Mouse (Mus musculus) myocyte (in vitro differentiated cells): ENCODE results near the gene Tuba4a. TPM values are rescaled to one million over a fixed set of nuclear protein-coding genes. Genes with fewer than 3 reads are reported as not detected.

ENCODE experiments used
- H3K27me3 ChIP-seq: one replicate; pipeline ENCODE4 v1.6.1; 2011; ENCODE audit not compliant: control insufficient read depth, insufficient read depth, insufficient read length
- H3K36me3 ChIP-seq: one replicate; pipeline ENCODE4 v1.6.1; 2011; ENCODE audit not compliant: control insufficient read depth, insufficient read depth
- H3K4me2 ChIP-seq: one replicate; pipeline ENCODE4 v1.6.1; 2011; ENCODE audit warnings: low read depth, control low read depth
- H3K4me3 ChIP-seq: one replicate; pipeline ENCODE4 v1.5.1; 2011; ENCODE audit warnings: mild to moderate bottlenecking, control low read depth, moderate library complexity
- H3K79me2 ChIP-seq: one replicate; pipeline ENCODE4 v1.6.1; 2011; ENCODE audit not compliant: control insufficient read depth, insufficient read depth
- H3ac ChIP-seq: one replicate; pipeline ENCODE4 v1.6.1; 2011; ENCODE audit not compliant: control insufficient read depth, insufficient read length
- CEBPB ChIP-seq: IDR thresholded peaks from 2 replicates; pipeline ENCODE4 v1.6.1; 2011; ENCODE audit warnings: mild to moderate bottlenecking, moderate library complexity; ENCODE audit not compliant: poor library complexity, insufficient read depth, severe bottlenecking
- E2F4 ChIP-seq: IDR thresholded peaks from one replicate; pipeline ENCODE4 v1.6.1; 2011; ENCODE audit warnings: mild to moderate bottlenecking, control low read depth, moderate library complexity; ENCODE audit not compliant: insufficient read depth
- MAX ChIP-seq: IDR thresholded peaks from one replicate; pipeline ENCODE4 v1.6.1; 2011; ENCODE audit warnings: low read depth, mild to moderate bottlenecking, control low read depth
- MYOD1 ChIP-seq, 3 experiments: IDR thresholded peaks; one replicate each; pipeline ENCODE4 v1.6.1; 2011; ENCODE audit warnings: control low read depth in 2 of 3, low read depth in 2 of 3, mild to moderate bottlenecking in 2 of 3, moderate library complexity in 1 of 3; ENCODE audit not compliant: insufficient read length in 2 of 3, control insufficient read depth in 1 of 3
- MYOG ChIP-seq, 3 experiments: IDR thresholded peaks; one replicate each; pipeline ENCODE4 v1.6.1; 2011; ENCODE audit warnings: control low read depth in 2 of 3, low read depth in 2 of 3, mild to moderate bottlenecking in 2 of 3; ENCODE audit not compliant: insufficient read length in 2 of 3, control insufficient read depth in 1 of 3, insufficient read depth in 1 of 3
- POLR2A ChIP-seq: IDR thresholded peaks from one replicate; pipeline ENCODE4 v1.6.1; 2011; ENCODE audit warnings: low read depth, mild to moderate bottlenecking, control low read depth, moderate library complexity; ENCODE audit not compliant: insufficient read length
- POLR2AphosphoS2 ChIP-seq: IDR thresholded peaks from one replicate; pipeline ENCODE4 v1.6.1; 2011; ENCODE audit warnings: low read depth, control low read depth; ENCODE audit not compliant: insufficient read length
- REST ChIP-seq: IDR thresholded peaks from one replicate; pipeline ENCODE4 v1.6.1; 2011; ENCODE audit warnings: mild to moderate bottlenecking, control low read depth, moderate library complexity; ENCODE audit not compliant: insufficient read depth, insufficient read length
- SRF ChIP-seq: IDR thresholded peaks from one replicate; pipeline ENCODE4 v1.6.1; 2011; ENCODE audit warnings: low read depth; ENCODE audit not compliant: control insufficient read depth, insufficient read length
- TCF12 ChIP-seq: IDR thresholded peaks from one replicate; pipeline ENCODE4 v1.6.1; 2011; ENCODE audit warnings: mild to moderate bottlenecking, control low read depth; ENCODE audit not compliant: poor library complexity, insufficient read depth, severe bottlenecking
- TCF3 ChIP-seq: IDR thresholded peaks from one replicate; pipeline ENCODE4 v1.6.1; 2011; ENCODE audit warnings: low read depth, control low read depth; ENCODE audit not compliant: insufficient read length
- polyA plus RNA-seq: library from polyadenylated mRNA; unstranded; fragments of >200 nt; fragmentation: generic; extraction: Trizol; gene quantifications from one replicate; pipeline ENCODE4 v1.2.1, GENCODE M21; 2012; ENCODE audit warnings: missing spikeins

The Tuba4a gene
- polyA plus RNA-seq, 1 experiment = 210 TPM

DNA sequence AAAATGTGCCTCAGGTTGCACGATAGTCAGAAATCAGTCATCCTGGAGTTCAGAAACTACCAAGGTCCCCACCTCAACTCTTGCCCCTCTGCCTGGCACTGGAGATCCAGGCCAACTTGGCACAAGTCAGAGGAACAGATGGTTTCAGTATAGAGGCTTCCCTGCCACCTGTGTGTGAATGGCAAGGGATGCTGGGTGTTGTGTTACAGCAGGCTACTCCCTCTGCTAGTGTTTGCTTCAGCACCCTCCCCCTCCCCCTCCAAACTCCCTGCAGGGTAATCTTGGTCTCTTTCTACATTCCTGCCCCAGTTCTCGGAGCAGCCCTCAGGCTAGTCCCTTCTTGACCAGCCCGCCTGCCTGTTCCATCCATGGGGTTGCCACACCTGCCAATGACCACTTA, 30.8 kb upstream of the Tuba4a start:
- Histone ChIP-seq H3K36me3 (no peaks in the 10 kb centered on the region), H3K4me2 (no peak overlapping the region), H3ac (no peak overlapping the region), H3K27me3 (no peaks in the 10 kb centered on the region), H3K79me2 (no peaks in the 10 kb centered on the region), H3K4me3 (no peak overlapping the region)
- no peak for TF ChIP-seq POLR2AphosphoS2
- peak in 1 of 3 experiments; percentile 48 for TF ChIP-seq MYOG (IDR thresholded peaks at IDR 0.05; ENCODE audit: control insufficient read depth in 1 of 3, insufficient read depth in 1 of 3, insufficient read length in 2 of 3, low read depth in 2 of 3)

- no peak overlapping the region for H3ac ChIP-seq
- peaks cover under 1% of the 10 kb centered on the region for H3K36me3 ChIP-seq
- H3K4me3 ChIP-seq = no peak overlapping the region
- peak in 1 of 3 experiments; percentile 38 for TF ChIP-seq MYOD1 (IDR thresholded peaks at IDR 0.05; ENCODE audit: control insufficient read depth in 1 of 3, insufficient read length in 2 of 3, low read depth in 2 of 3)
- TF ChIP-seq MYOG (IDR thresholded peaks at IDR 0.05; ENCODE audit: control insufficient read depth in 1 of 3, insufficient read depth in 1 of 3, insufficient read length in 2 of 3, low read depth in 2 of 3) = peak in 1 of 3 experiments; percentile 51
- no peak for TF ChIP-seq TCF12
- TF ChIP-seq SRF = no peak
- peak; percentile 20 for TF ChIP-seq POLR2AphosphoS2
- peak; percentile 29 for TF ChIP-seq POLR2A
- peak overlapping the region; percentile 66 for H3K4me2 ChIP-seq
- no peaks in the 10 kb centered on the region for H3K79me2 ChIP-seq
- no peaks in the 10 kb centered on the region for H3K27me3 ChIP-seq
Measured at GRCm38 (mm10) chr1:75248041-75248772, 28.5 kb upstream of the Tuba4a start.

DNA sequence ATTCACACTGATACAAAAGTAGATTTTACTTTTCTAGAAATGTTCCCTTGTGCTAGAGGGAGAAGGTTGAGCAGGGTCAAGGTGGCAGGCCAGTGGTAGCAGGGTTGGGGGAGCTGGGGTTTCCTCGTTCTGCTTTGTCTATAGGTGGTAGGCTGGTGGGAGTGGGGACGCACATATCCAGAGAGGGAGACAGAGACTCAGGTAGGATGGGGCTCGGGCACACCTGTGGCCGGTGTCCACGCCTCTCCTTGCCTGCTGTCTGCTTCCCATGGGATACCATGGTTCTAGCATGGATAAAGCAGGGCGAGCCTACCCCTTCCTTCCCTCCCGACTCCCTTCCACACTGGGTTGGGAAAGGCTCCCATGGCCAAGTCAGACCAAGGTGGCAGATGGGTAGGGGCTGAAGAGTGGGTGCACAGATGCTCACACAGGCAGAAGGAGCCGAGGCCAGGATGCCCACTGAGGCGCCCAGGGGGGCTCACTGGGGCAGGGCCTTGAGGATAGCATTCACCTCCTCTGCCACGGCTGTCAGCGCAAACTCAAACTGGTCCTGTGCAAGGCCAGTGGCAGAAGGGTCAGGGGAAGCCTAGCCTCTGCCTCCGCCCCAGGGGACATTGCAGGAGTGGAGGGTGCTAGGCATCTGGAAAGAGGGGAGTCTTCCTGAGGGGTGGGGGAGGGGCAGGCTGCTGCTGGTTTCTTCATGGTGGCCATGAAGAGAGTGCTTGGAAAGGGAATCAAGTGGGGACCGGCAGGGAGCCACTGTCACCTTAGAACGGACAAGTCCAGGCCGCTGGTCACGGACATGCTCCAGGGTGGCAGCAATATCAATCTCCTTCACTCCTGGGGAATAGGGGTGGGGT, 27.6 kb upstream of the Tuba4a start:
- H3K4me3 ChIP-seq = no peak overlapping the region

GRCm38 (mm10) chr1:75244836-75245235, 25.2 kb upstream of the Tuba4a start:
- H3K36me3 ChIP-seq = peaks cover 19% of the 10 kb centered on the region
- no peak overlapping the region for H3K4me2 ChIP-seq

More for the DNA sequence above, 27.6 kb upstream of the Tuba4a start:
- TF ChIP-seq TCF3 (no peak), REST (no peak), TCF12 (no peak), MAX (no peak)
- peaks cover 7% of the 10 kb centered on the region for H3K36me3 ChIP-seq
- H3ac ChIP-seq = no peak overlapping the region
- no peaks in the 10 kb centered on the region for H3K79me2 ChIP-seq
- no peaks in the 10 kb centered on the region for H3K27me3 ChIP-seq
- peak overlapping the region; percentile 66 for H3K4me2 ChIP-seq

DNA sequence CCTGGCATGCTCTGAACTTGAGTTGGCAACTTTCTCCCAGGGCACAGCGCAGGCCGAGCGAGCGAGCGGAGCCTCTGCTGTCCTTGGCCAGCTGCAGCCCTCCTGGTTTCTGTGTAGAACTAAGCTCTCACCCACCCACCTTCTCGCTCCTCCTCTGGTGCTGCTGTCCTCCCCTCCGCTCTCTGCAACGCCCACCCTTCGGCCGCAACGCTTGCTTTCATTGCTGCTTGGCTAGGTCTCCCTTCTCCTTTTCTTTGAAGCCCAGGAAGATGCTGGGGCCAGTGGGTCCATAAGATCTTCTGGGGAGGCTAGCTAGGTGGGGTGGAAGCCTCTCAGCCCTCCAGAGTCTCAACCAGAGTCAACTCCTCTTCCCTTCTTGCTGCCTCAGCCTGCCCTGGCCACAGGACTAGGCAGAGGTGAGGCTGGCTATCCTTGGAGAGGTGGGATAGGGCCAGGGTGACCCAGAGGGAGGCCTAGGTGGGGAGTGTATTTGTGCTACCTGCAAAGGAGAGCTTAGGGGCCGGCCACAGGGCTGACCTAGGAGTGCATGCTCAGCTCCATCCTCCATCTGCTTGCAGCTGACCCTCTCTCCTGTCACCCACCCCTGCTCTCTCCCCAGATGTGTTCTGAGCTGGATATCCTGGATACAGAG, 24.6 kb upstream of the Tuba4a start:
- no peak overlapping the region for H3K4me3 ChIP-seq
- no peaks in the 10 kb centered on the region for H3K79me2 ChIP-seq
- peaks cover 21% of the 10 kb centered on the region for H3K36me3 ChIP-seq
- H3K4me2 ChIP-seq = no peak overlapping the region
- H3ac ChIP-seq = no peak overlapping the region
- no peaks in the 10 kb centered on the region for H3K27me3 ChIP-seq
- TF ChIP-seq CEBPB (no peak), POLR2AphosphoS2 (no peak), MYOG (IDR thresholded peaks at IDR 0.05; ENCODE audit: control insufficient read depth in 1 of 3, insufficient read depth in 1 of 3, insufficient read length in 2 of 3, low read depth in 2 of 3) (no peak), MYOD1 (IDR thresholded peaks at IDR 0.05; ENCODE audit: control insufficient read depth in 1 of 3, insufficient read length in 2 of 3, low read depth in 2 of 3) (no peak), POLR2A (no peak), TCF3 (no peak)

More at GRCm38 (mm10) chr1:75244836-75245235, 25.2 kb upstream of the Tuba4a start:
- H3K4me3 ChIP-seq = no peak overlapping the region
- no peaks in the 10 kb centered on the region for H3K27me3 ChIP-seq
- H3K79me2 ChIP-seq = no peaks in the 10 kb centered on the region
- no peak for TF ChIP-seq TCF3
- TF ChIP-seq MAX = no peak
- TF ChIP-seq MYOG (IDR thresholded peaks at IDR 0.05; ENCODE audit: control insufficient read depth in 1 of 3, insufficient read depth in 1 of 3, insufficient read length in 2 of 3, low read depth in 2 of 3) = no peak
- TF ChIP-seq TCF12 = no peak
- no peak for TF ChIP-seq REST
- TF ChIP-seq POLR2AphosphoS2 = no peak
- no peak for TF ChIP-seq CEBPB
- TF ChIP-seq SRF = no peak
- TF ChIP-seq E2F4 = no peak
- no peak overlapping the region for H3ac ChIP-seq
